ENCODE assay signal across 8 mouse cellular contexts in the genomic region with DNA sequence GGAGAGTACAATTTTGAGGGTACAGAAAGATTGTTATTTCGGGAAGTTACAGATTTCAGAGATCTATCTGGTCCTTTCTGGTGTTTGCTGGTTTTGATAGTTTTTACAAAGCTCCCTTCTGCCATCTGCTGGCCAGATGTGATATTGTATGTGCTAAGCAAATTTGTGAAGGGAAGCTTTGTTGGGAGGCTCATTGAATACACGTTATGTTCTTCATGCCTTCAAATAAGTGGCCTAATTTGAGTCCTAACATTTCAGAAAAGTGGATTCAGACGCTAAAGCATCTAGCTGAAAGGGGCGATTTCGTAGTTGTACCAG.
A peak's percentile ranks its signal among the peaks of the same experiment; 100 is the strongest.
DNase-seq lines count a peak whose midpoint lies in the region; ATAC-seq and TF ChIP-seq lines count a peak whose summit lies in the region.

No protein-coding gene starts in this region.

- peak; percentile 84 for DNase-seq in intestine, embryonic 14.5 days (ENCODE audit: low spot score)
- DNase-seq in Patski (ENCODE audit: low read depth, low spot score), result no peak
- peak; percentile 75 to 84 for DNase-seq in cerebellum, postnatal 25 days
- DNase-seq in heart, postnatal 14 days, result peak; percentile 36 to 63
- peak; percentile 60 to 85 for DNase-seq in left cerebral cortex, postnatal 10 days (ENCODE audit: extremely low spot score in 1 of 2, low spot score in 2 of 2)

- H3K4me1 ChIP-seq in intestine, embryonic 14.5 days (replicated peaks; ENCODE audit: control insufficient read depth, insufficient read depth, low read length), result no peaks in the 10 kb centered on the region
- H3K4me1 ChIP-seq in intestine, embryonic 15.5 days (replicated peaks), result no peaks in the 10 kb centered on the region
- H3K4me1 ChIP-seq in neural tube, embryonic 13.5 days (replicated peaks), result peaks cover 16% of the 10 kb centered on the region

- H3K9ac ChIP-seq in intestine, embryonic 14.5 days (ENCODE audit: low read length), result no peak overlapping the region
- no peak overlapping the region for H3K9ac ChIP-seq in intestine, embryonic 15.5 days
- H3K9ac ChIP-seq in neural tube, embryonic 13.5 days, result no peak overlapping the region

- 11% methylated on average over 5 of the region's 5 CpGs for WGBS in intestine, embryonic 14.5 days
- WGBS in intestine, embryonic 15.5 days, result 7% methylated on average over 5 of the region's 5 CpGs
- 10% methylated on average over 5 of the region's 5 CpGs for WGBS in neural tube, embryonic 13.5 days

- CTCF ChIA-PET in Patski (lab: Charles Lee), result interaction anchor here (0.7 to 2.9 kb wide), 11 partner anchors 12 to 1175 kb away, joined by 3 to 16 read pairs (median 3); no protein-coding TSS in a partner anchor

- no peak overlapping the region for H3K4me2 ChIP-seq in intestine, embryonic 14.5 days (ENCODE audit: low read length)
- H3K4me2 ChIP-seq in intestine, embryonic 15.5 days (replicated peaks), result no peak overlapping the region
- H3K4me2 ChIP-seq in neural tube, embryonic 13.5 days, result no peak overlapping the region

- H3K27me3 ChIP-seq in intestine, embryonic 14.5 days (replicated peaks; ENCODE audit: control insufficient read depth, insufficient read depth, low read length), result no peaks in the 10 kb centered on the region
- no peaks in the 10 kb centered on the region for H3K27me3 ChIP-seq in intestine, embryonic 15.5 days (replicated peaks)
- no peaks in the 10 kb centered on the region for H3K27me3 ChIP-seq in Patski
- peaks cover 7% of the 10 kb centered on the region; the same call in 1 of the 2 replicates for H3K27me3 ChIP-seq in neural tube, embryonic 13.5 days

- no peaks in the 10 kb centered on the region for H3K9me3 ChIP-seq in intestine, embryonic 14.5 days (ENCODE audit: control insufficient read depth, low read length)
- H3K9me3 ChIP-seq in intestine, embryonic 15.5 days, result no peaks in the 10 kb centered on the region
- H3K9me3 ChIP-seq in neural tube, embryonic 13.5 days, result no peaks in the 10 kb centered on the region

- TF ChIP-seq CTCF in Patski (IDR thresholded peaks at IDR 0.05), result peak; percentile 63

- POLR2A ChIA-PET in Patski (lab: Charles Lee), result no interaction called here

- intact Hi-C loops in heart, postnatal 14 days (cut with DNase I), result loop anchor here (1.0 to 5.0 kb wide), 3 partner anchors 578 to 1007 kb away; no protein-coding TSS in a partner anchor
- intact Hi-C loops in left cerebral cortex, postnatal 10 days (cut with DNase I), result loop anchor here (5.0 kb wide), 1 partner anchor 1008 kb away; no protein-coding TSS in a partner anchor

- no peak for ATAC-seq in intestine, embryonic 14.5 days (replicated peaks; ENCODE audit: low FRiP score, low TSS enrichment, low read depth)
- no peak for ATAC-seq in intestine, embryonic 15.5 days
- ATAC-seq in Patski, result no peak
- ATAC-seq in neural tube, embryonic 13.5 days (ENCODE audit: low read depth), result peak; percentile 32; the same call in 1 of the 2 replicates
- no peak for ATAC-seq in megakaryocyte-erythroid progenitor cell, adult 5-6 weeks (replicated peaks; ENCODE audit: low FRiP score, low TSS enrichment, poor library complexity, severe bottlenecking)

- no peak overlapping the region for H3K4me3 ChIP-seq in intestine, embryonic 14.5 days (ENCODE audit: low read depth, low read length)
- H3K4me3 ChIP-seq in intestine, embryonic 15.5 days (replicated peaks), result no peak overlapping the region
- no peak overlapping the region for H3K4me3 ChIP-seq in neural tube, embryonic 13.5 days

- H3K36me3 ChIP-seq in intestine, embryonic 14.5 days (ENCODE audit: control insufficient read depth, insufficient read depth, low read length), result no peaks in the 10 kb centered on the region
- no peaks in the 10 kb centered on the region for H3K36me3 ChIP-seq in intestine, embryonic 15.5 days
- H3K36me3 ChIP-seq in neural tube, embryonic 13.5 days, result no peaks in the 10 kb centered on the region

- in situ Hi-C loops in Patski (cut with MboI; ENCODE audit: low pct_unique_long_range_greater_than_20kb), result loop anchor here (5.0 to 10.0 kb wide), 2 partner anchors 456 to 1003 kb away; no protein-coding TSS in a partner anchor

- H3K27ac ChIP-seq in intestine, embryonic 14.5 days (ENCODE audit: low read depth), result no peak overlapping the region
- H3K27ac ChIP-seq in intestine, embryonic 15.5 days, result no peak overlapping the region
- peak overlapping the region; percentile 79 for H3K27ac ChIP-seq in neural tube, embryonic 13.5 days (replicated peaks)
